17 mouse cellular contexts compared by ENCODE assay signal in genomic region chr15:98798903-98799302, GRCm38 (mm10). TPM values are rescaled to one million over a fixed set of nuclear protein-coding genes. Genes with fewer than 3 reads are reported as not detected.
"Had no signal": no experiment of that assay in that cellular context is flagged by ENCODE, and none has a peak within 500 bp of the region (broad histone marks: within the 10 kb centered on the region; RNA-seq: fewer than 3 reads in every experiment).

No protein-coding gene starts in this region.

- H3K27ac ChIP-seq: kidney, postnatal 0 days; layer of hippocampus, adult 2 months; limb, embryonic 10.5 days; limb, embryonic 13.5 days; liver, embryonic 12.5 days; liver, embryonic 15.5 days; lung, embryonic 15.5 days had no signal

- H3K4me2 ChIP-seq: limb, embryonic 13.5 days; liver, embryonic 12.5 days; liver, embryonic 15.5 days; lung, embryonic 15.5 days had no signal

- H3K9me3 ChIP-seq: limb, embryonic 10.5 days; limb, embryonic 13.5 days; liver, embryonic 12.5 days; liver, embryonic 15.5 days; lung, embryonic 15.5 days had no signal

- DNase-seq: layer of hippocampus, adult 9-11 months; thymus, adult 18-20 months had no signal

- H3K36me3 ChIP-seq: limb, embryonic 10.5 days; limb, embryonic 13.5 days; liver, embryonic 12.5 days; liver, embryonic 15.5 days; lung, embryonic 15.5 days had no signal

- ATAC-seq: intestine, postnatal 0 days had no signal

- H3K9ac ChIP-seq: limb, embryonic 13.5 days; liver, embryonic 12.5 days; liver, embryonic 15.5 days; lung, embryonic 15.5 days had no signal

- H3K4me3 ChIP-seq: layer of hippocampus, adult 2 months; limb, embryonic 13.5 days; liver, embryonic 12.5 days; liver, embryonic 15.5 days; lung, embryonic 15.5 days; megakaryocyte, embryonic 14.5 days had no signal

RNA-seq across cellular contexts. Expression of gene Wnt1, which starts 9.2 kb away (rescaled TPM):
- polyA plus RNA-seq: intestine, postnatal 0 days; kidney, adult 2 months; kidney, embryonic 14.5 days; kidney, postnatal 0 days; large intestine, adult 2 months; limb, embryonic 10.5 days; limb, embryonic 13.5 days; liver, embryonic 12.5 days; liver, embryonic 15.5 days; lung, embryonic 15.5 days; small intestine, adult 2 months; spleen, adult 2 months; stomach, embryonic 16.5 days had no signal

RNA-seq across cellular contexts. Expression of gene Ddn, which starts 10.4 kb away (rescaled TPM):
- polyA plus RNA-seq: limb, embryonic 10.5 days; liver, embryonic 12.5 days; liver, embryonic 15.5 days; small intestine, adult 2 months; stomach, embryonic 16.5 days had no signal

RNA-seq across cellular contexts. Expression of gene Wnt10b, which starts 21.0 kb away (rescaled TPM):
- polyA plus RNA-seq: intestine, postnatal 0 days; kidney, embryonic 14.5 days; kidney, postnatal 0 days; liver, embryonic 12.5 days; liver, embryonic 15.5 days had no signal
